Mouse (Mus musculus) layer of hippocampus, adult 18-20 months (tissue): Measurements from ENCODE around the gene Fam129b. TPM values are rescaled to one million over a fixed set of nuclear protein-coding genes. Genes with fewer than 3 reads are reported as not detected.
A peak's percentile ranks its signal among the peaks of the same experiment; 100 is the strongest.

Experiments
- DNase-seq, 2 experiments: peaks; one replicate each; pipeline ENCODE4 v3.0.0; 2022; ENCODE audit warnings: low spot score in 2 of 2
- total RNA-seq, 2 experiments: library from RNA; stranded (reverse); gene quantifications; 2 replicates each; pipeline ENCODE4 v1.2.3; 2021

Gene Fam129b
- total RNA-seq, 2 experiments from 2014 or later: 18.0 to 21.1 TPM

GRCm38 (mm10) chr2:32962875-32963220 is 86.9 kb downstream of the Fam129b start:
- DNase-seq: no peak

- no peak for DNase-seq
Measured at GRCm38 (mm10) chr2:32963544-32963943, 87.6 kb downstream of the Fam129b start.

GRCm38 (mm10) chr2:32963981-32964380 is 88.1 kb downstream of the Fam129b start:
- DNase-seq: no peak

- DNase-seq: no peak
Measured at GRCm38 (mm10) chr2:32964659-32965457, 88.9 kb downstream of the Fam129b start.

- no peak for DNase-seq
Measured at GRCm38 (mm10) chr2:32965511-32966183, 89.7 kb downstream of the Fam129b start.

GRCm38 (mm10) chr2:32966184-32966688 is 90.3 kb downstream of the Fam129b start:
- no peak for DNase-seq

DNA sequence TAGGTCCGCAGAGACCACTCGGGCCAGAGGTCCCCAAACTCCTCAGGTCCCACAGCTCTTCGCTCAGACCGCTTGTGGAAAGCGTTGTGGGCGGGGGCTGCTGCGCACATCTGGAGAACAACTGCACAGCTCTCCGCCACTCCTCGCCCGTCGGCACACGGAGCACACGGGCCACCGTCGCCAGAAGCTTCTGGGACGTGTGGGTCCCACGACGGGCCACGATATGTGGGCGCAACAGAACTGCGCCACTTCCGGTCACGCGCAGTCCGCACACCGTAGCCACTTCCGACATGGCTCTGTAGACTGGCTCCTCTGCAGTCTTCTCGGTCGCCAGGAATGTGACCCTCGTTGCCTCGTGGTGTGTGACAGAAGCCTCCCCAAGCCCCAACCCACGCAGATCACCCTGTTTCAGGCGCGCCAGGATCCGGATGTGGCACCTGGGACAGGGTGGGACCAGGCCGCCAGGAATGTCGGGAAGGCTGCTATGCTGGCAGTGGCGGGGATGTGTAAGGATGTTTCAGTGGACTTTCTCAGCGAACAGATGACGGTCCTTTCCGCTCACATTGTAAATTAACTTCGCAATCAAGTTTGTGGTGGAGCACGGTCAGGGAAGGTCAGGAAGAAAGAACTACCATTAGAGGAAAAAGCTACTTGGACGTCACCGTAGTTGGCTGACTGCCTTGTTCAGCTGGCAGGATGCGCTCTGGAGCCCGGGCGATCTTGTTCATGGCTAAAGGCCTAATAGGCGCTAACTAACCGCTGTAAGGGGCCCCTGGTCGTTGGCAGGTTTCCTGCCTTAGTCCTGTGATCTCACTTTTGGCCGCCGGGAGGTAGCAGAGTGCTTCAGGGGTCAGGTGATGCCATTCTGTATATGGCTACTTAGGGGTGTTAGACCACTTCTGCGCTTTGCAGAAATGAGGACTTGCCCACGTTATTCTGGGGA is 91.0 kb downstream of the Fam129b start:
- DNase-seq: peak; percentile 83 to 91

- no peak for DNase-seq
Measured at GRCm38 (mm10) chr2:32968024-32968614, 92.2 kb downstream of the Fam129b start.

DNA sequence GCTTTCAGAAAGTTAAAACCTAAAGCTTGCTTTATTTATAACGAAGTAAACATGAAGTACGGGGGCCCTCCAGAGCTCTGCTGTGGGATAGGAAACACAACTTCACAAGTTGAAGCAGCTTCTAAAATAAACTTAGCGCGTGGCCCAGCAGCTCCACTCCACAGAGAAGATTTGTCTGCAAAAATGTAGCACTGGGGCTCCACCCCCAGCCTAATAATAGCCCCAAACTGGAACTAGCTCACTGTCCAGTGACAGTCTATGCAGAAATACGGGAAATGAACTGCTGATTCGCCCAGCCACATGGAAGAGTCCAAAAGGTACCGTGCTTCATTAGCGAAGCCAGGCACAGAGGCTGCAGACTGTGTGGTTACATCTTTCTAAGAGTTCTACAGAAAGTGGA is 93.4 kb downstream of the Fam129b start:
- no peak for DNase-seq

GRCm38 (mm10) chr2:32971235-32971634 is 95.3 kb downstream of the Fam129b start:
- DNase-seq: no peak

GRCm38 (mm10) chr2:32974216-32974615 is 98.3 kb downstream of the Fam129b start:
- no peak for DNase-seq

Other genes with a start within 250 kb of the Fam129b start
- 10 to 100 TPM; 14.9 to 16.7 TPM for gene Eng, start 229.5 kb upstream of the Fam129b start, total RNA-seq
- 1 to 10 TPM; 8.5 to 9.9 TPM for gene Fpgs, start 172.0 kb upstream of the Fam129b start, total RNA-seq
- 100 to 1,000 TPM; 119 to 123 TPM for gene Cdk9, start 163.0 kb upstream of the Fam129b start, total RNA-seq
- 10 to 100 TPM; 16.6 to 19.4 TPM for gene Sh2d3c, start 155.1 kb upstream of the Fam129b start, total RNA-seq
- gene 6330409D20Rik, start 135.1 kb upstream of the Fam129b start, total RNA-seq: 1 to 10 TPM; 1.5 to 1.8 TPM
- 10 to 100 TPM; 30.2 to 32.1 TPM for gene Tor2a, start 118.9 kb upstream of the Fam129b start, total RNA-seq
- gene Ttc16, start 100.5 kb upstream of the Fam129b start, total RNA-seq: 1 to 10 TPM in 1 of 2 experiments, under 1 TPM in 1; 0.94 to 1.2 TPM
- 1 to 10 TPM; 6.0 to 7.5 TPM for gene Ptrh1, start 100.3 kb upstream of the Fam129b start, total RNA-seq
- gene Cfap157, start 91.7 kb upstream of the Fam129b start, total RNA-seq: 1 to 10 TPM; 1.5 to 1.7 TPM
- gene Stxbp1, start 28.9 kb upstream of the Fam129b start, total RNA-seq: 100 to 1,000 TPM; 613 to 617 TPM
- 100 to 1,000 TPM in 1 of 2 experiments, 10 to 100 TPM in 1; 97.3 to 116 TPM for gene Rpl12, start 85.4 kb downstream of the Fam129b start, total RNA-seq
- gene Lrsam1, start 85.5 kb downstream of the Fam129b start, total RNA-seq: 10 to 100 TPM; 30.3 to 38.7 TPM
- gene Slc2a8, start 106.0 kb downstream of the Fam129b start, total RNA-seq: 10 to 100 TPM; 20.5 to 20.7 TPM